Mouse (Mus musculus) c-Kit-positive CD71-positive TER-119-positive erythroid progenitor cells, embryonic 14.5 days (primary cell): ENCODE results near the gene Pigr.

Experiments used
- DNase-seq: peaks from one replicate; pipeline ENCODE4 v3.0.0-alpha.2; 2013; ENCODE audit warnings: low spot score

Gene Pigr

GRCm38 (mm10) chr1:130877889-130878614, 51.6 kb downstream of the Pigr start:
- DNase-seq = no peak

DNA sequence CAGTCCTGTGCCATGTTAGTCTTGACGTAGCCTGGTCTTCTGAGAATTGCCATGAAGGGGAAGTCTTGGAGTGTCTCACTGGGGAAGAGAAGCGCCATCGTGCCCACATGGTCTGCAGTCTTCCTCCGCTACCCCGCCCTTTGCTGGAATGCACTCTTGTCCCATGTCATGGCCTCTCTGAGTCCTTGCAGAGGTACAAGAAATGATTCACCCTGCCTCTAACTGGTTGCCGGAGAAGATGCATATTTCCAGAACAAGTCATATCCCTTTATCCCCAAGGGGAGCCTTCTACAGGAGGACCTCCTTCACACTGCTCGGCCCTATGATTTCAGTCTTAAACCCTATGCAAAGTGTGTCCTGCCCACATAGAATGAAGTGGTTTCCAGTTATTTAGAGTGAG, 53.4 kb downstream of the Pigr start:
- DNase-seq = no peak

- DNase-seq = no peak
Observed at GRCm38 (mm10) chr1:130883146-130883545, 56.7 kb downstream of the Pigr start.

- no peak for DNase-seq
Observed at GRCm38 (mm10) chr1:130887354-130887753, 60.9 kb downstream of the Pigr start, which contains the start of gene Il24. Gene Il24 (minus strand): TSS chr1:130887454.

DNA sequence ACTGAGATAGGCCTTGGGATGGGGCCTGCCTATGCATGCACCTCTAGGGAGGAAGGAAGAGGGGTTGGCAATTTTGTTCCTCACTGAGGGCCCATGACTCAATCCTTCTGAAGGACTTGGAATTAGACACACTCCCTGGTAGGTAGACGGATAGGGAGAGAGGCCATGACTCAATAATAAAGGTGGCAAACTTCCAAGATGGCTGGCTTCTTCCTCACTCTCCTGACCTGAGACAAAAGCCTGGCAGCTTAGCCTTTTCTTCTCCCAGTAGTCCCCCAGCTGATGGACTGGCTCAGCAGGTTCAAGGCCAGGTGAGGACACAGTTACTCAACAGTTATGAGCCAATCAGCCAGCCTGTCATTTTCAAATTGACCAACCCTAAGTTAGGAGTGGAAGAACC, 66.0 kb downstream of the Pigr start:
- no peak for DNase-seq

- no peak for DNase-seq
Observed at GRCm38 (mm10) chr1:130893329-130894040, 67.0 kb downstream of the Pigr start.

- no peak for DNase-seq
Observed at GRCm38 (mm10) chr1:130894468-130894867, 68.0 kb downstream of the Pigr start.
